Mouse (Mus musculus): ENCODE measurements around the gene Hspb2.

DNA sequence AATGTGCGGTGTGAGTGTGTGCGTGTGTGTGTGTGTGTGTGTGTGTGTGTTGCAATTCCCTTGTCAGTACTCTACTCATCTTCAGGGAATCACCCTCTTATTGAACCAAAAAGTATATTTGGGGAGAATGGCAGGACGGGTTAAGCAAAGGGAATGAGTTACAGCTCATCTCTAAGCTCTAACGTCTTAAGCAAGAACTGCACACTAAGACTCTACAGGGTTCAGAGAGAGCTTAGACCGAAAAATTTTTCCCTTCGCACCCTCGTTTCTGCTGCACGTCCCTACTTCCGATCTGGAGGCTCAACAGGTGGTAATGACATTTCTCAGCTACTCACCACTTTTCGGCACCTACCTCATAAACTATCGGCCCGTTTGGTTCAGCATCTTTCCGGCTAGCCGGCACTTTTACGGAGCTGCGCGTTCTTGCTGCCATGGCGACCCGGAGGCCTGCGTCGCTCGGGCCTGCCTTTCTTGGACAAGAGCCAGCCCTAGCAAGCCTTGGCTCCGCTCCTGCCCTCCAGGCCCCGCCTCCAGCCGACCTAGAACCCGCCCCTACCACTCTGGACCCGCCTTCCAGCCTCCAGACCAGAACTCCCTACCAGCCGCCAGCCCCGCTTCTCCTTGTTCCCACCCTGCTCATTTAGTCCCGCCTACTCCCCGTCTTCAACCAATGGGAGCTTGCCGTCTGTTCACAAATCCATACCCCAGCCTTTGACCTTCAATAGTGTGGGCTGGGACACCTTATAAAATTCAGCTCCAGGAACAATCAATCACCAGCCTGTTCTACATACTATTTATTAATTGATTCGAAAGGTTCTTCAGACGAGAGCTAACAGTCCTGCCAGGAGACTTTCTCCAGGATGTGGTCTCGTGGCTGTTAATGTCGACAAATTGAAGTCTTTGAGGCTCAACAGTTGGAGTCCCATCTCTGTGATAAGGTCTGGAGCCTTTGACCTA is 13.0 kb downstream of the Hspb2 start, which contains the start of gene Dixdc1:
- TF ChIP-seq CTCF (IDR thresholded peaks at IDR 0.05; ENCODE audit: extremely low read depth, insufficient read length, insufficient replicate concordance, low read depth, low read length) (no peak), POLR2A (IDR thresholded peaks at IDR 0.05; ENCODE audit: low read depth, low read length) (peak; percentile 40; the same call in 1 of the 2 replicates)
